Mouse (Mus musculus): ENCODE measurements at regions not wholly inside any gene's neighbourhood (a gene's known extent, or its start where the extent isn't known, plus 50 kb on each side); places are given as distances from the start of the nearest gene placed in this dataset.

DNA sequence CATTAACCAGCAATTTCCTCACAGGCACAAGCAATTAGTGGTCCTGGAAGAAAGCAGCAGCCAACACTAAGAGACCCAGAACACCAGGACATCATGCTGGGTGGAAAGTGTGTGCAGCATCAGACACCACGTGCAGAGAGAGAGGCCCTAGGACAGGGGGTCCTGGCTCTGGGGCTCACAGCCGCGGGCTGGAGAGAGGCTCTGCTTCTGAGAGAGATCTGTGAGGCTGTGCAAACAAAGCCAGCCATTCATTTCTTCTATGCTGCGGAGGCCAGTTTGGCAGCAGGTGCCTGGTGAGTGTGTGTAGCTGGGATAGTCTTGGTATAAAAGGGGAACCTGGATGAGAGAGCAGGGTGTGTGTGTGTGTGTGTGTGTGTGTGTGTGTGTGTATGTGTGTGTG lies 257.7 kb upstream of the Rnaseh2b start:
- TF ChIP-seq POLR2A (IDR thresholded peaks at IDR 0.05; ENCODE audit: control insufficient read depth, extremely low read depth, insufficient read depth, low read length, poor library complexity) = no peak
- TF ChIP-seq CTCF (IDR thresholded peaks at IDR 0.05; ENCODE audit: borderline replicate concordance, control insufficient read depth, extremely low read depth, insufficient read depth, low read length, poor library complexity) = no peak

Data from thymus, adult 2 months (tissue).